Mouse (Mus musculus): ENCODE data around the gene Wnt2b.

The Wnt2b gene

GRCm38 (mm10) chr3:104963331-104964276 is 1.9 kb upstream of the Wnt2b start:
- no peak for DNase-seq

- DNase-seq: no peak
These were observed 1.1 kb upstream of the Wnt2b start for GRCm38 (mm10) chr3:104962866-104963265.

GRCm38 (mm10) chr3:104962141-104962611 is 455 bp upstream of the Wnt2b start:
- no peak for DNase-seq

- DNase-seq: no peak
These were observed 1.4 kb downstream of the Wnt2b start for GRCm38 (mm10) chr3:104960026-104961000.

GRCm38 (mm10) chr3:104956131-104956581 is 5.6 kb downstream of the Wnt2b start:
- DNase-seq: no peak

DNA sequence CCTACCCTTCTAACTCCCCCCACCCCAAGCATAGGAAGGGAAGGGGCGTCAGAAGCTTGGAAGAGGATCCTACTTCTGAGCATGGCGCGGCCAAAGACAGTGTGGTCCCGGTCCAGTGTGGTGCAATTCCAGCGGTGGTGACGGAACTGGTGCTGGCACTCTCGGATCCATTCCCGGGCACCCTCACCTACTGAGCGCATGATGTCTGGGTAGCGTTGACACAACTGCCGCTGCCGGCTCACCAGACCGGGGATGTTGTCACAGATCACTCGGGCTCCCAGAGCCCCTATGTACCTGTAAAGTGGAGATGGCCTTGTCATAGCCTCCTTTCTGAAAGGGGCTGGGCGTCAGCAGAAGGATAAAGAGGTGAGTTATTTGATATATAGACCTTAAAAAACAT is 7.2 kb downstream of the Wnt2b start:
- no peak for DNase-seq

DNA sequence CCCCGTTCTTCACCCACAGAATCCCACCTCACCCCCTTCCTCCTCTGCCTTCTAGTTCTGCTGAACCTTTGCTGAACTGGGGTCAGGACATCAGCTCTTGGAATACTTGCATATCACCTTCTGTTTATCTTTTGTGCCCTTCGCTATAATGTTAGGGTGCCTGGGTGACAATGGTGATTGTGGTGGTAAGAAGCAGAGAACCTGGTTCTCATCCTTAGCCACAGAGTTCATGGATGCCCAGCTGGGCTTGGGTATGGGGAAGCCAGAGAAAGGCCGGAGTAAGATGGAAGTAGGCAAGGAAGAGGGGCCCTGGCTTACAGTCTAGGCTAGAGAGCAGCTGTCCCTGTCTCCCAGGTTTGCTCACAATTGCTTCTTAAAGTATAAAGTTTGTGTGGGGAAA is 7.6 kb downstream of the Wnt2b start:
- DNase-seq: no peak

GRCm38 (mm10) chr3:104952891-104953670 is 8.6 kb downstream of the Wnt2b start:
- DNase-seq: no peak

DNA sequence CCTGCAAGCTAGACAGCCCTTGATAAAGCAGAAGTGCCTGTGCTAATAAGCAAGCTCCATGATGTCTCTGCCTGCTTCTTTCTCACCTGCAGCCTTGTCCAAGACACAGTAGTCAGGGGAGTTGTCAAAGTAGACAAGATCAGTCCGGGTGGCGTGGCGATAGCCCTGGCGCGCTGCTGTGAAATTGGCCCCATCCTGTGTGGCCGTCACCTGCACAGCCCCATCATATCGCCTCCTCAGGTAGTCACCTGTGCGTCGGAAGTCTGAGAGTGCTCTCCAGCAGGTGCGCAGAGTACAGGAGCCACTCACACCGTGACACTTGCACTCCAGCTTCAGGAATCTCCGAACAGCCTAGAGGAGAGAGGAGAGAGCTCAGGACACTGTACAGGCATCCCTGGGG is 10.8 kb downstream of the Wnt2b start:
- no peak for DNase-seq

DNA sequence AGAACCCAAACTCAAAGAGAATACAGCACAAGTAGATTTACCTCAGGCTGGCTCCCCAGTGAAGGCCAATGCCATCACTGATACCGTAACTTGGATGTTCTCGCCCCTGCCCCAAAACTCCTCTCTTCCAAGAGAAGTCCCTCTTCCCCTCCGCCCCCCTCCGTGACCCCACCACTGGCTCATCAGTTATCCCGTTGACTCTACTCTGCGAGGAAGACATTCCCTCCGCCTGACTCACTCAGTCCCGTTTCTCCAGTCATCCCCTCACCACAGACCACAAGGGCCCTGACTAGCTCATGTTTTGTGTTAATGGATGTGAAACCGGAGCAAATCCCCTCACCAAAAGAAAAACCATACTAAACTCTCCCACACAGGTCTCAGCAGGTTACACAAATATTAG is 16.8 kb downstream of the Wnt2b start:
- DNase-seq: no peak

- DNase-seq: no peak
These were observed 18.4 kb downstream of the Wnt2b start for GRCm38 (mm10) chr3:104943333-104943732.

- DNase-seq: no peak
These were observed 19.0 kb downstream of the Wnt2b start for GRCm38 (mm10) chr3:104942682-104943081.

DNA sequence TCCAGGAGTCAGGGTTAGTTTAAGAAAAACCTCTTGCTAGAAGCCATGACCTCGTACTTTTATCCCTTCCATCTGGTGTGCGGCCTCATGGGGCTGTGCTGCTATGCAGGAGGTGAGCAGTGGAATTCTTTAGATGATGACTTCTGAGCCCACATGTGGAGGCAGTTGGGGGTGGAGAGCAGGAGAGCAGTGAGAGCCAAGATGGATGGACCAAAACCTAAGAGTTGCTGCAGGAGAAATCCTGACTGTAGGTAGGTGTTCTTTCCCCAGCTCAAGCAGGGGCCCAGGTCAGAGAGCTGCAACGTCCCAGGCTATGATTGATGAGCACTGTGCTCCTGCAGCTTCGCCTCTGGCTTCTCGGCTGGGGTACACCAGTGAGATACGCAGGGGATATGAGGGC is 21.0 kb downstream of the Wnt2b start:
- no peak for DNase-seq

- no peak for DNase-seq
These were observed 23.4 kb downstream of the Wnt2b start for GRCm38 (mm10) chr3:104938327-104938726.

GRCm38 (mm10) chr3:104937728-104938305 is 23.9 kb downstream of the Wnt2b start:
- DNase-seq: no peak

- no peak for DNase-seq
These were observed 32.3 kb downstream of the Wnt2b start for GRCm38 (mm10) chr3:104929385-104929784.

DNA sequence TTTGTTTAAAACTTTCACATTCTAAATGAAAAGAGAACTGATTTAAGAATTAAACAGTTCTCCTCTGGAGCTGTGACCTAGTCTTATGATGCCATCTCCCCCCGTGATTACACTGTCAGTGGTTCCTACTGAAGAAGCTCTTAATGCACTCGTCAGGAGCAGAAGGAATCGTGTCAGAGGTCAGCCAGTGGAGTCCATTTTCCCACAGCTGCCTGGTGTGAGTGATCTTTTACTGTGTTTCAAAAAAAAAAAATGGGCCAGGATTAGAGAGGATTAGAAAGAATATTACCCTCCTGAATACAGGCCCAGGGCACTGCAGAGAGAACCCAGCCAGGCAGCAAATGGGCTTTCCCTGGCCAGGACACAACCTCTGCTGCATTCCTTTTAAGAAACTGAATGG is 46.7 kb downstream of the Wnt2b start:
- DNase-seq: no peak

DNA sequence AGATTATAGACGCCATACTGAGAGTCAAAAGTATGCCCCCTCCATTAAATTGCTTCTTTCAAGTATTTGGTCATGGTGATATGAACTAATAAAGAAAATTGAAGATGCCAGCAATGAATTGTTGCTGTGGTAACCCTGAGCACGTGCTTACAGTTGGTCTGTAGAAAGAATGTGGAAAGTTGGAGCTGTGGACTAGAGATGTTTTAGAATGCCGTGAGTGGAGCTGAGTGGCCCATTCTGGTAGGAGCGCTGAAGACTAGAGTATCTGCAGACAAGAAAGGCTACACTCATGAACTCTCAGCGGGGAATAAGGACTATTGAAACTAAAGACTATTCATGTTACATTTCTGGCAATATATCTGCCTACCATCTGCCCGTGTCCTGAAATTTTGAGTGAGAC is 52.5 kb downstream of the Wnt2b start:
- DNase-seq: no peak

DNA sequence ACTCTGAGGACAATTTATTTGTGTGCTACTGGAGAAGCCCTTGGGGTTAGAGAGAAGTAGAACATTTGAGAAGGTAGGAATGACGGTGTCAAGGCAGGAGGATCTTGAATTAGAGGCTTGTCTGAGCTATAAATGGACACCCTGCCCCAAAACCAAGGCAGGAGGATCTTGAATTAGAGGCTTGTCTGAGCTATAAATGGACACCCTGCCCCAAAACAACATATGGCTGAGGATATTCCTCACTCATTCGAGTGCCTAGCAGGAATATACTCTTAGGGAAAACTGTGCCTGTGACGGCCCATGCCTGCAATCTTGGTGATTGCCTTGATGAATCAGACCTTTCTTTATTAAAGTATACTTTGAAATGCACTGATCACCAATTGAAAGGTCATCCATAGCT is 55.7 kb downstream of the Wnt2b start:
- DNase-seq: no peak

GRCm38 (mm10) chr3:104905389-104905788 is 56.3 kb downstream of the Wnt2b start:
- no peak for DNase-seq

DNA sequence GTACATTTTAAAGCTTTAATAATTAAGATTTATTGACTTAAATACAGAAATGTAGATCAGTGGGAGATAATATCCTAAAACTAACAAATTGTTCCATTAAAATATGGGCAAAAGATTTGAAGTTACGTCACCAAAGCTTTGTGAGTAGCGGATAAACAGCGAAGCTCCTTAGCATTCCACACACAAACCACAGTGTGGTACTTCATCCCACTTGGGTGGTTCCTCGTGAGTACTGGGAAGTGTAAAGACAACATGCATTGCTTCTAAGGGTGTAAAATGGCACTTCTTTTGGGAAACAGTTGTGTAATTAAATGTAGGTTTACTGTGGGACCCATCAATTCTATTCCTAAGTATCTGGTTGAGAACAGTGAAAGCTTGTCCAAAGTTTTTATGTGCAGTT is 60.6 kb downstream of the Wnt2b start:
- DNase-seq: no peak

- DNase-seq: no peak
These were observed 65.6 kb downstream of the Wnt2b start for GRCm38 (mm10) chr3:104896141-104896540.

Measured in cerebellum, adult 11-12 months (tissue).